Mouse (Mus musculus): ENCODE results near the gene Dusp5.

The Dusp5 gene

GRCm38 (mm10) chr19:53543602-53544001, 14.7 kb downstream of the Dusp5 start:
- no peak for DNase-seq (ENCODE audit: low spot score in 2 of 2)

- no peak for DNase-seq (ENCODE audit: low spot score in 2 of 2)
These were observed 16.1 kb downstream of the Dusp5 start for GRCm38 (mm10) chr19:53544923-53545561.

- peak in 1 of 2 experiments; percentile 16 for DNase-seq (ENCODE audit: low spot score in 2 of 2)
These were observed 18.7 kb downstream of the Dusp5 start for GRCm38 (mm10) chr19:53547597-53547996.

- no peak for DNase-seq (ENCODE audit: low spot score in 2 of 2)
These were observed 22.1 kb downstream of the Dusp5 start for GRCm38 (mm10) chr19:53550972-53551371.

- no peak for DNase-seq (ENCODE audit: low spot score in 2 of 2)
These were observed 23.4 kb downstream of the Dusp5 start for GRCm38 (mm10) chr19:53552216-53552786.

- no peak for DNase-seq (ENCODE audit: low spot score in 2 of 2)
These were observed 23.9 kb downstream of the Dusp5 start for GRCm38 (mm10) chr19:53552795-53553194.

- no peak for DNase-seq (ENCODE audit: low spot score in 2 of 2)
These were observed 25.5 kb downstream of the Dusp5 start for GRCm38 (mm10) chr19:53554402-53554801.

GRCm38 (mm10) chr19:53554981-53555616, 26.2 kb downstream of the Dusp5 start:
- DNase-seq (ENCODE audit: low spot score in 2 of 2), result no peak

- no peak for DNase-seq (ENCODE audit: low spot score in 2 of 2)
These were observed 27.9 kb downstream of the Dusp5 start for GRCm38 (mm10) chr19:53556841-53557240.

- DNase-seq (ENCODE audit: low spot score in 2 of 2), result peak; percentile 19 to 22
These were observed 28.5 kb downstream of the Dusp5 start for GRCm38 (mm10) chr19:53557267-53557936.

- no peak for DNase-seq (ENCODE audit: low spot score in 2 of 2)
These were observed 31.5 kb downstream of the Dusp5 start for GRCm38 (mm10) chr19:53560436-53560835.

- no peak for DNase-seq (ENCODE audit: low spot score in 2 of 2)
These were observed 35.3 kb downstream of the Dusp5 start for GRCm38 (mm10) chr19:53564174-53564573.

- DNase-seq (ENCODE audit: low spot score in 2 of 2), result no peak
These were observed 36.8 kb downstream of the Dusp5 start for GRCm38 (mm10) chr19:53565565-53566277.

GRCm38 (mm10) chr19:53567864-53568263, 39.0 kb downstream of the Dusp5 start:
- DNase-seq (ENCODE audit: low spot score in 2 of 2), result peak in 1 of 2 experiments; percentile 25

GRCm38 (mm10) chr19:53568553-53568952, 39.6 kb downstream of the Dusp5 start:
- no peak for DNase-seq (ENCODE audit: low spot score in 2 of 2)

- no peak for DNase-seq (ENCODE audit: low spot score in 2 of 2)
These were observed 42.1 kb downstream of the Dusp5 start for GRCm38 (mm10) chr19:53571056-53571455.

GRCm38 (mm10) chr19:53571501-53572428, 42.9 kb downstream of the Dusp5 start:
- no peak for DNase-seq (ENCODE audit: low spot score in 2 of 2)

GRCm38 (mm10) chr19:53572607-53573006, 43.7 kb downstream of the Dusp5 start:
- no peak for DNase-seq (ENCODE audit: low spot score in 2 of 2)

GRCm38 (mm10) chr19:53573151-53573550, 44.2 kb downstream of the Dusp5 start:
- DNase-seq (ENCODE audit: low spot score in 2 of 2), result no peak

- no peak for DNase-seq (ENCODE audit: low spot score in 2 of 2)
These were observed 45.2 kb downstream of the Dusp5 start for GRCm38 (mm10) chr19:53574131-53574530.

GRCm38 (mm10) chr19:53574546-53574945, 45.6 kb downstream of the Dusp5 start:
- no peak for DNase-seq (ENCODE audit: low spot score in 2 of 2)

All from spleen, postnatal 36 days (tissue).